Mouse (Mus musculus): ENCODE results near the gene Zfp987. TPM values are rescaled to one million over a fixed set of nuclear protein-coding genes. Genes with fewer than 3 reads are reported as not detected.
A peak's percentile ranks its signal among the peaks of the same experiment; 100 is the strongest.
"Not testable (repeated sequence)": the region's sequence is repeated elsewhere in the genome, so short reads cannot be mapped to it uniquely, and the experiment has no call there.

The Zfp987 gene
- polyA plus RNA-seq, 1 experiment from 2014 or later: not detected

DNA sequence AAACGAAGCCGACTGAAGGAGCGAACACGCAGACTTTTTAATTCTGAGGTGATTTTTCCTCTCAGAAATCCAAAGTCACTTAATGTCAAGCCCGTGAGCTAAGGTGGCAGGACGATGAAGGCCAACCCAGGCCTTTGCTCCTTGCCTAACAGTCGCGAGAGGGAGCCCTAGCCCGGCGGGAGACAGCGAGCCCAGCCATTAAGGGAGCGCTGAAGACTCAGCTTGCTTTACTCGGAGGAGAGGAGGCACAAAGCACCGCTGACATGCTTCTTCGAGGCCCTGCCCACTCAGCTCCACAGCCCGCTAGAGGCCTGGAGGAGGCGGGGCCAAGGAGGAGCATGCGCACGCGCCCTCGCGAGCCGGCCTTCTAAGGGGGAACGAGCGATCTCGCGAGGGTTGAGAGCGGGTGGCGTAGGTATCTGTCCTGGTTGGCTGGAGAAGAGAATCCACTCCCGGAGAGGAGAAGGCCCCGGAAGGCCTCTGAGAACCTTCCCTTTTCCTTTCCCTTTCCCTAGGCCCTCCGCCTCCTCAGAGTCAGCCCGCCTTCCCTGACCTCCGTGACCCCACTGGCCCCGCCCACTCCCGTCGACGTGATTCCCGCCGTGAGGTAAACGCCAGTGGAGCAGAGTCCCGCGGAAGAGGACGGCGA, 30.0 kb upstream of the Zfp987 start:
- ATAC-seq (ENCODE audit: low FRiP score): not testable (repeated sequence)

GRCm38 (mm10) chr4:146067594-146067993, 29.5 kb upstream of the Zfp987 start:
- 20% methylated on average over 55 of the region's 55 CpGs for WGBS
- Histone ChIP-seq H3K4me3 (replicated peaks) (peak overlapping the region; percentile 30), H3K9me3 (replicated peaks) (peaks cover 21% of the 10 kb centered on the region), H3K4me2 (peak overlapping the region; percentile 52)
- not testable (repeated sequence) for H3K27me3 ChIP-seq (replicated peaks); H3K9ac ChIP-seq (replicated peaks); H3K4me1 ChIP-seq; H3K27ac ChIP-seq (replicated peaks); ATAC-seq (ENCODE audit: low FRiP score); H3K36me3 ChIP-seq

More for the DNA sequence above, 30.0 kb upstream of the Zfp987 start:
- not testable (repeated sequence) for H3K36me3 ChIP-seq; H3K9ac ChIP-seq (replicated peaks); H3K27me3 ChIP-seq (replicated peaks); H3K4me1 ChIP-seq; H3K27ac ChIP-seq (replicated peaks)
- WGBS: 35% methylated on average over 45 of the region's 45 CpGs
- H3K9me3 ChIP-seq (replicated peaks): peaks cover 26% of the 10 kb centered on the region
- H3K4me3 ChIP-seq (replicated peaks): peak overlapping the region; percentile 30
- H3K4me2 ChIP-seq: peak overlapping the region; percentile 52

DNA sequence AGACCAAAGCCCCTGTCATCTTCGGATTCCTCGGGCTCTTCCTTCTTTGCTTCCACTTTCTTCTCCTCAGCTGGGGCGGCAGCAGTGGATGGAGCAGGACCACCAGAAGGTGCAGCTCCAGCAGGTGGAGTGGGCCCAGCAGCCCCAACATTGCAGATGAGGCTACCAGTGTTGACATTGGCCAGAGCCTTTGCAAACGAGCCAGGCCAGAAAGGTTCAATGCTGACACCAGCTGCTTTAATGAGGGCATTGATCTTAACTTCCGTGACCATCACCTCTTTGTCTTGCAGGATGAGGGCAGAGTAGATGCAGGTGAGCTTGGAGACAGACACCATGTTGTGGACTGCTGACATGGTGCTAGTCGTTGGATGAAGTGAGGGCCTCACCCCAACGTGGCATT, 23.8 kb upstream of the Zfp987 start:
- WGBS: 84% methylated on average over 7 of the region's 7 CpGs

GRCm38 (mm10) chr4:146101448-146101847, 4.3 kb downstream of the Zfp987 start:
- not testable (repeated sequence) for ATAC-seq (ENCODE audit: low FRiP score); H3K9me3 ChIP-seq (replicated peaks); H3K4me2 ChIP-seq; H3K9ac ChIP-seq (replicated peaks); H3K36me3 ChIP-seq; H3K4me3 ChIP-seq (replicated peaks); H3K27me3 ChIP-seq (replicated peaks); H3K27ac ChIP-seq (replicated peaks); H3K4me1 ChIP-seq
- WGBS: 52% methylated on average over 3 of the region's 3 CpGs

More for the DNA sequence above, 23.8 kb upstream of the Zfp987 start:
- H3K4me3 ChIP-seq (replicated peaks); H3K27me3 ChIP-seq (replicated peaks); H3K4me2 ChIP-seq; H3K9me3 ChIP-seq (replicated peaks); H3K27ac ChIP-seq (replicated peaks); H3K4me1 ChIP-seq; ATAC-seq (ENCODE audit: low FRiP score); H3K9ac ChIP-seq (replicated peaks); H3K36me3 ChIP-seq: not testable (repeated sequence)

GRCm38 (mm10) chr4:146156524-146156923, 59.4 kb downstream of the Zfp987 start, which contains the start of gene Zfp600:
Gene Zfp600 (plus strand): TSS chr4:146156824.
- not testable (repeated sequence) for H3K27me3 ChIP-seq (replicated peaks); ATAC-seq (ENCODE audit: low FRiP score); H3K4me2 ChIP-seq; H3K36me3 ChIP-seq; H3K4me1 ChIP-seq; H3K9ac ChIP-seq (replicated peaks); H3K27ac ChIP-seq (replicated peaks); H3K9me3 ChIP-seq (replicated peaks); H3K4me3 ChIP-seq (replicated peaks)
- no CpG with 5 or more reads among the region's 6 CpGs for WGBS

DNA sequence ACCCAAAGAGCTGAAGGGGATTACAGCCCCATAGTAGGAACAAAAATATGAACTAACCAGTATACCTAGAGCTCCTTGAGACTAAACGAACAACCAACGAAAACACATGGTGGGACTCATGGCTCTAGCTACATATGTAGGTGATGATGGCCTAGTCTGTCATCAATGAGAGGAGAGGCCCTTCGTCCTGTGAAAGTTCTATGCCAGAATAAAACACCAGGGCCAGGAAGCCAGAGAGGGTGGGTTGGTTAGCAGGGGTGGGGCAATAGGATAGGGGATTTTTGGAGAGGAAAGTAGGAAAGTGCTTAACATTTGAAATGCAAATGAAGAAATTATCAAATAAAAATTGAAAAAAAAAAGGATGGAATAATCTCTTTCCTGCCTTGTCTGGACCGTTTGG, 65.8 kb downstream of the Zfp987 start:
- not testable (repeated sequence) for H3K4me1 ChIP-seq; H3K36me3 ChIP-seq; H3K27me3 ChIP-seq (replicated peaks); H3K4me3 ChIP-seq (replicated peaks); H3K27ac ChIP-seq (replicated peaks); H3K9ac ChIP-seq (replicated peaks); H3K9me3 ChIP-seq (replicated peaks); ATAC-seq (ENCODE audit: low FRiP score); H3K4me2 ChIP-seq
- 84% methylated on average over 3 of the region's 4 CpGs for WGBS

GRCm38 (mm10) chr4:146167202-146167832, 70.2 kb downstream of the Zfp987 start:
- H3K27me3 ChIP-seq (replicated peaks); H3K4me2 ChIP-seq; H3K4me3 ChIP-seq (replicated peaks); H3K36me3 ChIP-seq; H3K27ac ChIP-seq (replicated peaks); H3K4me1 ChIP-seq; ATAC-seq (ENCODE audit: low FRiP score); H3K9ac ChIP-seq (replicated peaks): not testable (repeated sequence)
- 84% methylated on average over 3 of the region's 3 CpGs for WGBS
- H3K9me3 ChIP-seq (replicated peaks): peaks cover 19% of the 10 kb centered on the region

DNA sequence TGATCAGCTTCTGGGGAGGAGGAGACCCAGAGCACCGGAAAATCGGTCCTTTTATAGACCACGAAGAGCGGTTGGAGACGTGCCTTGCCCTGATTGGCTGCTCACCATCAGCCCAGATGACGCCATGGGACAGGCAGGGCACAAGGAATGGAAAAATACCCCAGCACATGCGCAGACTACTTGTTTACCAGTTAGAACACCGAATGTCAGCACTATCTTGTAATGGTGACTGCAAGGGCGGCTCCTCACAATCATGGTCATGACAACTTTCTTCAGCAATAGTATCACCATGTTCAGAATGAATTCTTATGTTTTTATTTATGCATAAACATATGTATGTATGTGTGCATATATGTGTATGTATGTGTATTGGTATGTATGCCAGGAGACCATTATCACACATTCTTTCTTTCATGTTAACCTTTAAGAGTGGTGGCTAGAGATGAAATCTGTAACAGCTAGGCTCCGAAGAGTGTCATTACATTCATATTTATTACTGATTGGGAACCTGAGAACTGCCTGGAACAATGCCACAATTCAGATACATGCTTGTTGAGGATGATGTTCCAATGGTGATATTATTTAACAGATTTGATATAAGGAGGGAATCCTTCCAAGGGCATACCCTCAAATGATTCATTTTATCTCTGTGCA, 70.9 kb downstream of the Zfp987 start:
- 86% methylated on average over 10 of the region's 10 CpGs for WGBS
- peak; percentile 66; the same call in 1 of the 2 replicates for ATAC-seq (ENCODE audit: low FRiP score)
- H3K9ac ChIP-seq (replicated peaks); H3K27ac ChIP-seq (replicated peaks); H3K36me3 ChIP-seq; H3K4me3 ChIP-seq (replicated peaks); H3K4me2 ChIP-seq; H3K27me3 ChIP-seq (replicated peaks); H3K4me1 ChIP-seq: not testable (repeated sequence)
- peaks cover 19% of the 10 kb centered on the region for H3K9me3 ChIP-seq (replicated peaks)

- H3K9ac ChIP-seq (replicated peaks); H3K27me3 ChIP-seq (replicated peaks); H3K27ac ChIP-seq (replicated peaks); H3K36me3 ChIP-seq; H3K4me3 ChIP-seq (replicated peaks); H3K4me1 ChIP-seq; H3K4me2 ChIP-seq: not testable (repeated sequence)
- no CpG with 5 or more reads among the region's 2 CpGs for WGBS
- ATAC-seq (ENCODE audit: low FRiP score): peak; percentile 68; the same call in 1 of the 2 replicates
- H3K9me3 ChIP-seq (replicated peaks): peaks cover 26% of the 10 kb centered on the region
Observed at GRCm38 (mm10) chr4:146168730-146169215, 71.7 kb downstream of the Zfp987 start.

DNA sequence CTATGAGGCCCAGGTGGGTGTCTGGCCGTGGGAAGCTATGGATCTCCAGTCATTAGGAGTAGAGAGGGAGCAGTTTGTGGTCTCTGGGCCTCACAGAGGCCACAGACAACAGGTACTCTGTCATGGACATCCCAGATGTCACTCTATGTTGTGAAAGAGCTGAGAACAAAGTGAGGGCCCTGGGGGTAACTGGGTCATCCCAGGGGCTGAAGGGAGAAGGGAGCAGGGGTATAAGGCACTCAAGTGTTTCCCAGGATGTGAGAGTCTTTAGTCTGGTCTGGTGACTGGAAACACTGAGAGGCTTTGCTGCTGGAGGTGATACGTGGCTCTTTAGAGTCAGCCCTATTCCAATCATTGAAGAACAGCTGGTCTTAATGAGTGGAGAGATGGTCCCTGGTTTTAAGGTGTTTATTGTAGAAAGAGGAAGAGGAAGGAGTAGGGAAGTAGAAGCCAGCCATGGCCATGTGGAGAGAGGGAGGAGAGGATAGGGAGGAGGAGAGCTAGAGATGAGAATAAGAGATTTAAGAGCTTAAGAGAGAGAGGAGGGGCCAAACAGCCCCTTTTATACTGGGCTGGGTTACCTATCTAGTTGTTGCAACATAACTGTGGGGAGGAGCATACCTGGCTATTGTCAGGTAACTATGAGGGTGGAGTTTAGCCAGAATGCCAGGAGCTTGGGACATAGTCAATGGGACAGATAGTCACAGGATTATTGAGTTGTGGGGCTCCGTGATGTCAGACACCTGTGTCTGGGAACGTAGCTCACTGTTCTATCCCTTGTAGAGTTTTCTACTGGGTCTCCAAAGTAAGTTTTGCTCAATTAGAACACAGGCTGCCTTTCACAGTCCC, 76.5 kb downstream of the Zfp987 start:
- peaks cover 17% of the 10 kb centered on the region for H3K9me3 ChIP-seq (replicated peaks)
- H3K4me1 ChIP-seq; ATAC-seq (ENCODE audit: low FRiP score); H3K9ac ChIP-seq (replicated peaks); H3K27ac ChIP-seq (replicated peaks); H3K4me2 ChIP-seq; H3K36me3 ChIP-seq; H3K27me3 ChIP-seq (replicated peaks); H3K4me3 ChIP-seq (replicated peaks): not testable (repeated sequence)
- WGBS: 67% methylated on average over 4 of the region's 4 CpGs
